Mouse (Mus musculus) E14TG2a.4 (cell line): ENCODE data around the gene Majin.

Experiments
- CTCF ChIP-seq: conservative IDR thresholded peaks from 2 replicates; pipeline ENCODE4 v1.5.1; 2014; ENCODE audit warnings: low read length
- NANOG ChIP-seq: IDR thresholded peaks from 2 replicates; pipeline ENCODE4 v1.6.1; 2014; ENCODE audit warnings: borderline replicate concordance, low read length, mixed read lengths

DNA sequence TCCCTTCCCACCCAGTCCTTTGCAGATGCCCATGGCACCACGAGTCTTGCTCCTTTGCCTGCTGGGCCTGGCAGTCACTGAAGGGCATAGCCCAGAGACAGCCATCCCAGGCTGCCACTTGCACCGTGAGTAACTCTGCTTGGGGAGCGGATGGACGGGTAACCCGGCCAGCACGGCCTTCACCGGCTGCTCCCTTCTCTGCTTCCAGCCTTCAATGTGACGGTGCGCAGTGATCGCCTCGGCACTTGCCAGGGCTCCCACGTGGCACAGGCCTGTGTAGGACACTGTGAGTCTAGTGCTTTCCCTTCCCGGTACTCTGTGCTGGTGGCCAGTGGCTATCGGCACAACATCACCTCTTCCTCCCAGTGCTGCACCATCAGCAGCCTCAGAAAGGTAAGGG is 42.6 kb downstream of the Majin start:
- TF ChIP-seq CTCF (no peak), NANOG (no peak)
